Mouse (Mus musculus): ENCODE results near the gene Olfml1.

Olfml1 gene

DNA sequence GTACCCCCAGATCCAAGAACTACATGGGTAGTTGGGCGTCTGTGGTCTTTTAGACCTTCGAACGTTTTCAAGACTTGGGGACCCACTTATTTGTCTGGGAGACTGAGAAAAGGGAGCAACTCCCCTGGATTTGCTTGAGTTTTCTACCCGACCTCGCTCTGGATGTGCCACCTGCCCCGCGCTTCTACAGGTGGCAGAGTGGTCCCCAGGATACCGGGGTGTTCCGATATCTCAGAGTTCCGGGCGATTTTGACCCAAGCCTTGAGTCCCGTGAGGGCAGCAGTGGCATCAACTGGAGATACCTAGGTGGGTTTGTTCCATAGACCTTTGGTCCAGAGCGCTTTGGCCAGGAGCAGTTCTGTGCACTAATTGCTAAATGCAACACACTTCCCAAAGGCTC lies 28.2 kb downstream of the Olfml1 start:
- DNase-seq: no peak

DNA sequence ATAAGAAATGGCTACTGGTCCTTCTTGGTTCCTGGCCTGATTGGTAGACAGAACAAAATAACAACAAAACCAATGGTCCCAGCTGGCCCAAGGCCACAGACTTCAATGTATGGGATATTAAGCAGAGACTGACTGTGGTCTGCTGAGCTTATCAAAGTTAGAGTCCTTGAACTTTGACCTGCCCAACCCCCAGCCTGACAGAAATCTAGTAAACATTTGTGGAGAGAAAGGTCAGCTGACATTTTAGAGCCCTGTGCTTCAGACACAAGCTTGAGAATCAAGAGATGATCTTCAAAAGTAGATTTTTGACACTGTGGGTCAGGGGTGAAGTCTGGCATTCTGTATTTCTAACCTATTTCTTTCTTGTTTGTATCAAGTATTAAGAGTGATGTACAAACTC lies 29.5 kb downstream of the Olfml1 start:
- DNase-seq: no peak

GRCm38 (mm10) chr7:107597956-107598355 lies 30.7 kb downstream of the Olfml1 start:
- DNase-seq: no peak

GRCm38 (mm10) chr7:107600651-107601050 lies 33.4 kb downstream of the Olfml1 start:
- no peak for DNase-seq

- DNase-seq: no peak
Measured at GRCm38 (mm10) chr7:107602505-107602904, 35.3 kb downstream of the Olfml1 start.

GRCm38 (mm10) chr7:107602913-107603312 lies 35.7 kb downstream of the Olfml1 start:
- DNase-seq: no peak

DNA sequence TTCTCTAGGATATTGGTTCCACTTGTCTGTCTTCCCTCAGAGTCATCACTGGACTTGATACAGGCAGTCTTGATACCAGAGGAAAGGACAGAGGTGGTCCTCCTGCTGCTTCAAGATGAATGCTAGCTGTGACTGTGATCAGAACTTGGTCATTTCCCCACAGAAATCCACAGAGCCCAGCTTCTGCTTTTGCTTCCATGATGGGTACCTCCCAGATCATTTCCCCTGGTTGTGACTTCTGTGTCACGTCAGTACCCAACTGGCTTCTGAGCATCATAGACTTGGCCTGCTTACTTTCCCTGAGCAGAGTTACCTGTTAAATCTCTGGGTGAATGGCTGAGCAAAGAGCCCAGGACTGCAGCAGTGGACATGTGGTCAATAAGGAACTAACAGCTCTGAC lies 40.5 kb downstream of the Olfml1 start:
- DNase-seq: no peak

- DNase-seq: no peak
Measured at GRCm38 (mm10) chr7:107609622-107610255, 42.5 kb downstream of the Olfml1 start.

GRCm38 (mm10) chr7:107610880-107611279 lies 43.6 kb downstream of the Olfml1 start:
- no peak for DNase-seq

- DNase-seq: no peak
Measured at GRCm38 (mm10) chr7:107618028-107618992, 51.1 kb downstream of the Olfml1 start.

DNA sequence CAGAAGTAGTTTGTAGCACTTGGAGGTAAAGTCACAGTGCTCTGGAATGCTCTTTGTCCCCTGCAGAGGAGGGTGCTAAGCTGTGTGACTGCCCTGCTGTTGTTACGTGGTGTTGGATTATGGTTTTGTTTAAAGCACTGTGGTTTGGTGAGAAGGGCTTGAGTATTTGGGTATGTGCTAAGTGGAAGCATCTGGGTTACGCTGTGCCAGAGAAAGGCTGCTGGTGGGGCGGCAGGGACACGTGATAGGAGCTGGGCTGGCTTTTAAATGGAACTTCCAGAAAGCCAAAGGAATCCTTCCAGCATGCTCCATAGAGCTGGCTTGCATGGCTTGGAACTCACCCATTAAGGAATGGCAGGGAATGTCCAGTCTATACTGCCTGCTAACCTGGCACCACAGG lies 52.0 kb downstream of the Olfml1 start:
- no peak for DNase-seq

GRCm38 (mm10) chr7:107620137-107620536 lies 52.9 kb downstream of the Olfml1 start:
- no peak for DNase-seq

DNA sequence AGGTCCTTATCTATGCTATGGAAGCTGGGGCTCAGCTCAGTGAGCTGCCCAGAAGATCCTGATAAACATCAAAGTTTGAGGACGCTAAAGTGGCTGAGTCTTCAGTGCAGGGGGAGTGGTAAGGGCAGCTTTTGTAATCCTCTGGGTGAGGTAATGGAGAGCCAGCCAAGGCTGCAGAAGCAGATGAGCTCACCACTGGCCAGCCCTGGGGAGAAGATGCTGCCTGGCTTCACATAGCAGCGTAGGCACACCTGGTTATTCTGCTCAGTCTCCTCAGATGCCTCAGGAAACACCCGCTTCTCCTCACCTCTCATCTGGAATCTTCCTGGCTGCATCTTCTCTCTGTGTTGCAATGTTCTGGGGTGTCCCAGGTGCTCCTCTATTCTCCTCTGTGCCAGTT lies 57.2 kb downstream of the Olfml1 start:
- no peak for DNase-seq

DNA sequence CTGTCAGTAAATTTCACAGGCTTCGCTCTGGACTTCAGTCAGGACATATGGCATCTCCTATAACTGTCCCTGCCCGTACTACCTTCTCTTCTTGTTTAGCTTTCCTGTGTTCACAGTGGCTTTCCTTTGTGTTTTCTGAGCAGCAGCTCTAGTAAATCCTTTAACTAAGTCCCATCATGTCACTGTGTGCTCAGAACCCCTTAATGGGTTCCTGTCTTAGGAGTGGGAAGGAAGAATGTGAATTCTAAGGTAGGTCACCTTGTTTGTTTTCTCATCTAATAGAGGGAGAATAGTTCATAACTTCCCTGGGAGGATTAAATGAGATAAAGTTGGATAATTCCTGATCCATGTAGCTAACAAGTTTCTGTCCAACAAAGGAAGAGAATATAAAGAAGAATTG lies 57.8 kb downstream of the Olfml1 start, which contains the start of gene 5330417H12Rik:
5330417H12Rik (minus strand) TSS at position 101 of the 400 bp plus-strand sequence.
- no peak for DNase-seq

DNA sequence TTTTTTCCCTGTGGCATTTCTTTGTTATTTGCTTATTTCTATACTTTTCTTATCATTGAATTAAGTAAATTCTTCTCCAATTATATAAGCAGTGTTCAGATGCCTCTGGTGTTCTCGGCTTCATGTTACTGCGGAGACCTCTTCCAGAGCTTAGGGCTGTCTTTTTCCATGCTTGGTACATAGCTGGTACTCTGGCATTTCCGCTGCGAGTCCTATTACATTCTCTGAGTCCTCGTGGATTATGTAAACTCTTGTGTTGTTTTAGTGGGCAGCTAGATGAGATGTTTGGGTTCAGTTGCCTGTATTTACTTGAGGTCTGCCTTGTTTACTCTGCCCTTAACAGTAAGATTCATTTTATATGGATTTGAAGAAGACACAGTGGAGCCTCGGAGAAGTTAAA lies 58.5 kb downstream of the Olfml1 start:
- DNase-seq: no peak

DNA sequence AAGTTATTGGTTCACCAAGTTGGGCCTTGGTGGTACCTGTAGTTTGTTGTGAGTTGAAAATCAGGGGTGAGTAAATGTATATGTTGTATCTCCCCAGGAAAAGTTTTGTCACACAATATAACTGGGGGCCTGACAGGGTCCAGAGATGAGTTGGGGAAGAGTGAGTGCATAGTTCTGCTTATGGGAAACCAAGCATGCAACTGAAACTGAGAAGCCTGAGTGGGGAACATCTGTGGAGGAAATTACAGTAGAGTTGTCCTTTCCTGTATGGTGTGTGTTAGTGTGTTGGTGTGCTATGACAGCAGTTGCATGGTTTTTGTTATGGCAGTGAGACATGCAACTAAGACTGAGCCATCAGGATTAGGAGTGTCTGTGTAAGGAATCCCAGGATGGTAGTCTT lies 61.1 kb downstream of the Olfml1 start:
- no peak for DNase-seq

- DNase-seq: no peak
Measured at GRCm38 (mm10) chr7:107633201-107633600, 66.0 kb downstream of the Olfml1 start.

DNA sequence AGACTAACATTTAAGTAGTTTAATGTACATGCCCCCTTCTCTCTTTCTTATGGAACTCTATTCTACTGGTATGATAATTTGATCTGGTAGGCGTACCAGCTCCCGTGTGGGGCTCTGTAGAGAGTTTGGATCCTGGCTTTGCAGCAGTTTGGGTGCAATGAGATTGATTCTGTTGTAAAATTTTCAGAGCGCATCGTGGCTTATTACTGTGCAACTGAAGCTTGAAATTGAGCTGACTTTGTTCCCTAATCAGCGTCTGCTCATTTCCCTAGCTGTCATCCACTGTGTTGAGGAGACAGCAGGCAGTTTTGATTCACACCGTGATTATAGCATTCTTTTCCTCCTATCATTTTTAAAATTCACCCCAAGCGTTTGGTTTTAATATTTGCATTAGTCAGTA lies 70.2 kb downstream of the Olfml1 start:
- no peak for DNase-seq

- DNase-seq: no peak
Measured at GRCm38 (mm10) chr7:107638026-107638425, 70.8 kb downstream of the Olfml1 start.

Measured in thymus, postnatal 36 days (tissue).